In the genomic region with DNA sequence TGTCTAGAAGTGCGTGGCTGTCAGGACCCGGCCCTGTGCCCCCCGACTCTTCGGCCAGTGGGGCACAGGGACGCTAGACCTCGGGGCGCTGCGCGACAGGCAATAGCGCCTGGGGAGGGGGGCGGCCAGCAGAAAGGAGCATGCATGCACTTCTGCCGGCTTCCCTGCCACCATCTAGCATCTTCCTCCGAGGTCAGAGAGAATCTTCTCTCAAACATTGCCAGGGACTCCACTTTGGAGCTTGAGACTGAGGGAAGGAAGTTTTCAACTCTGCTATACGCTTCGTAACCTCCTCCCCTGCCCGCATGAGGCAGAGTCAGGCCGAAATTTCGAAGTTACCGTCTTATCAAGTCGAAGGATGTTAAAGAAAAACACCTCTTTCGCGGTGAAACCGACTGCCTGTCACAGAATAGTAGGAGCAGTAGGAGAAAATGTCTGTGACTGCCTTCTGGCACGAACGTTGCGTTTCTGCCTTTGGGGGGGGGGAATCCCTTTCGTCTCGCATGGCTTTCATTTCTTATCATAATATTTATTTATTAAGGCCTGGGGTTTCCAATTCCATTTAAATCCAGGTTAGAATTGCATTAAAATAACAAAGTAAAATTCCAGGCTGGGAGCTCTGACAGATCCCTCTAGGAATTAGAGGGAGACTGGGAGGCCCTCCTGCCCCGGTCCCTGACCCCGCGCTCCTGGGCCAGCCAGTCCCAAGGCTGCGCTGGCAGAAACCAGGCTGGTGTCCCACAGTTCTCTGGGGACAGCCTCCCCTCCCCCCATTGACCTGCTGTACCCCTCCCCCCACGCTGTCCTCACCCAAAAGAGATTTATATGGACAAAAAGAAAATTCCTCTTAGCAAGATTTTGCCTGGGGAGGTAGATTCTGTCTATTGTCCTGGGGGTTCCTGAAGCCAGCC, we compare ENCODE assay signal across 8 mouse cellular contexts. TPM values are rescaled to one million over a fixed set of nuclear protein-coding genes. Genes with fewer than 3 reads are reported as not detected.
DNase-seq lines count a peak whose midpoint lies in the region; ATAC-seq and TF ChIP-seq lines count a peak whose summit lies in the region.

No protein-coding gene starts in this region.

- peaks cover 53% of the 10 kb centered on the region for H3K27me3 ChIP-seq in lung, embryonic 14.5 days (ENCODE audit: insufficient read depth, low read length)
- peaks cover 2% of the 10 kb centered on the region; the same call in 1 of the 2 replicates for H3K27me3 ChIP-seq in embryonic facial prominence, embryonic 11.5 days (ENCODE audit: control insufficient read depth, insufficient read depth, low read length)
- H3K27me3 ChIP-seq in intestine, postnatal 0 days (replicated peaks; ENCODE audit: control insufficient read depth, insufficient read depth, low read length): peaks cover 47% of the 10 kb centered on the region
- no peaks in the 10 kb centered on the region; the same call in 1 of the 2 replicates for H3K27me3 ChIP-seq in neural tube, embryonic 15.5 days (replicated peaks)

- no peak overlapping the region for H3K27ac ChIP-seq in lung, embryonic 14.5 days (ENCODE audit: low read depth)
- peak overlapping the region; percentile 95 for H3K27ac ChIP-seq in embryonic facial prominence, embryonic 11.5 days (replicated peaks; ENCODE audit: low read depth, low read length)
- no peak overlapping the region for H3K27ac ChIP-seq in intestine, postnatal 0 days (ENCODE audit: low read depth, low read length)
- peak overlapping the region; percentile 88 for H3K27ac ChIP-seq in neural tube, embryonic 15.5 days (replicated peaks)

- no peaks in the 10 kb centered on the region for H3K36me3 ChIP-seq in lung, embryonic 14.5 days (ENCODE audit: insufficient read depth)
- H3K36me3 ChIP-seq in embryonic facial prominence, embryonic 11.5 days (replicated peaks; ENCODE audit: control insufficient read depth, insufficient read depth, low read depth, low read length): no peaks in the 10 kb centered on the region
- H3K36me3 ChIP-seq in intestine, postnatal 0 days (ENCODE audit: control insufficient read depth, insufficient read depth): no peaks in the 10 kb centered on the region
- no peaks in the 10 kb centered on the region for H3K36me3 ChIP-seq in neural tube, embryonic 15.5 days

- DNase-seq in lung, embryonic 14.5 days: peak; percentile 52
- no peak for DNase-seq in lung, adult 18-20 months
- DNase-seq in embryonic facial prominence, embryonic 11.5 days (ENCODE audit: low spot score): peak; percentile 62
- DNase-seq in right cerebral cortex, postnatal 36 days (ENCODE audit: low spot score in 2 of 2): no peak
- DNase-seq in gastrocnemius, postnatal 4 days (ENCODE audit: low spot score in 2 of 2): no peak
- no peak for DNase-seq in layer of hippocampus, postnatal 36 days

- WGBS in lung, embryonic 14.5 days: under 1% methylated on average over 33 of the region's 33 CpGs
- WGBS in embryonic facial prominence, embryonic 11.5 days: under 1% methylated on average over 33 of the region's 33 CpGs
- 5% methylated on average over 33 of the region's 33 CpGs for WGBS in intestine, postnatal 0 days
- 1% methylated on average over 31 of the region's 33 CpGs for WGBS in neural tube, embryonic 15.5 days

- peak overlapping the region; percentile 66 for H3K9ac ChIP-seq in lung, embryonic 14.5 days
- peak overlapping the region; percentile 87 for H3K9ac ChIP-seq in embryonic facial prominence, embryonic 11.5 days (replicated peaks; ENCODE audit: low read length)
- peak overlapping the region; percentile 12; the same call in 1 of the 2 replicates for H3K9ac ChIP-seq in intestine, postnatal 0 days (ENCODE audit: low read depth, low read length)
- peak overlapping the region; percentile 74 for H3K9ac ChIP-seq in neural tube, embryonic 15.5 days (replicated peaks)

- H3K4me3 ChIP-seq in lung, embryonic 14.5 days (ENCODE audit: low read depth, low read length): peak overlapping the region; percentile 59
- peak overlapping the region; percentile 79 for H3K4me3 ChIP-seq in embryonic facial prominence, embryonic 11.5 days (ENCODE audit: low read depth, low read length)
- H3K4me3 ChIP-seq in intestine, postnatal 0 days (ENCODE audit: low read depth, low read length): peak overlapping the region; percentile 62
- peak overlapping the region; percentile 70 for H3K4me3 ChIP-seq in neural tube, embryonic 15.5 days (replicated peaks)

- ATAC-seq in lung, embryonic 14.5 days (ENCODE audit: insufficient read depth): no peak
- ATAC-seq in embryonic facial prominence, embryonic 11.5 days (replicated peaks; ENCODE audit: insufficient number of reproducible peaks, low FRiP score, low TSS enrichment, low read depth): no peak
- ATAC-seq in intestine, postnatal 0 days: no peak
- no peak for ATAC-seq in neural tube, embryonic 15.5 days (ENCODE audit: low FRiP score)

- TF ChIP-seq CTCF in lung, embryonic 14.5 days (IDR thresholded peaks at IDR 0.05; ENCODE audit: low read depth): no peak
- TF ChIP-seq CTCF in intestine, postnatal 0 days (IDR thresholded peaks at IDR 0.05; ENCODE audit: low read depth): no peak

- peak overlapping the region; percentile 99 for H3K4me2 ChIP-seq in lung, embryonic 14.5 days
- peak overlapping the region; percentile 97 for H3K4me2 ChIP-seq in embryonic facial prominence, embryonic 11.5 days (ENCODE audit: low read depth, low read length)
- H3K4me2 ChIP-seq in intestine, postnatal 0 days (replicated peaks; ENCODE audit: low read depth): peak overlapping the region; percentile 98
- peak overlapping the region; percentile 80 for H3K4me2 ChIP-seq in neural tube, embryonic 15.5 days

- H3K4me1 ChIP-seq in lung, embryonic 14.5 days (ENCODE audit: insufficient read depth): peaks cover 19% of the 10 kb centered on the region
- peaks cover 36% of the 10 kb centered on the region for H3K4me1 ChIP-seq in embryonic facial prominence, embryonic 11.5 days (ENCODE audit: control insufficient read depth, insufficient read depth, low read length)
- no peaks in the 10 kb centered on the region; the same call in 1 of the 2 replicates for H3K4me1 ChIP-seq in intestine, postnatal 0 days (replicated peaks; ENCODE audit: control insufficient read depth, insufficient read depth, low read length)
- H3K4me1 ChIP-seq in neural tube, embryonic 15.5 days: peaks cover 60% of the 10 kb centered on the region

- H3K9me3 ChIP-seq in lung, embryonic 14.5 days (ENCODE audit: low read depth, low read length): no peaks in the 10 kb centered on the region
- no peaks in the 10 kb centered on the region for H3K9me3 ChIP-seq in embryonic facial prominence, embryonic 11.5 days (replicated peaks; ENCODE audit: control insufficient read depth, low read length)
- no peaks in the 10 kb centered on the region for H3K9me3 ChIP-seq in intestine, postnatal 0 days (ENCODE audit: control insufficient read depth)
- no peaks in the 10 kb centered on the region for H3K9me3 ChIP-seq in neural tube, embryonic 15.5 days (replicated peaks)

RNA-seq across cellular contexts. Expression of a gene that starts 1.0 kb away (rescaled TPM):
- 2.2 and 2.5 TPM in 2 replicates for polyA plus RNA-seq in lung, embryonic 14.5 days (2014; fragmentation: Nextera tagmentation; extraction: Ambion mirVana)
- 8.6 and 10.3 TPM in 2 replicates for polyA plus RNA-seq in embryonic facial prominence, embryonic 11.5 days (2014; fragmentation: Nextera tagmentation; extraction: Ambion mirVana)
- polyA plus RNA-seq in intestine, postnatal 0 days (2015; fragmentation: Nextera tagmentation; extraction: Ambion mirVana): 0.57 and 0.60 TPM in 2 replicates
- polyA plus RNA-seq in neural tube, embryonic 15.5 days (2015; fragmentation: Nextera tagmentation; extraction: Ambion mirVana): 3.6 and 4.6 TPM in 2 replicates
- total RNA-seq in gastrocnemius, postnatal 4 days (2021): 1 to 10 TPM; 1.6 to 2.4 TPM
- total RNA-seq in layer of hippocampus, postnatal 36 days (2021): 1 to 10 TPM in 1 of 2 experiments, under 1 TPM in 1; 0.96 to 1.0 TPM

RNA-seq across cellular contexts. Expression of a gene that starts 34.0 kb away (rescaled TPM):
- polyA plus RNA-seq in lung, embryonic 14.5 days (2014; fragmentation: Nextera tagmentation; extraction: Ambion mirVana): 36.0 and 45.4 TPM in 2 replicates
- 26.8 and 28.3 TPM in 2 replicates for polyA plus RNA-seq in embryonic facial prominence, embryonic 11.5 days (2014; fragmentation: Nextera tagmentation; extraction: Ambion mirVana)
- polyA plus RNA-seq in intestine, postnatal 0 days (2015; fragmentation: Nextera tagmentation; extraction: Ambion mirVana): 10.6 and 11.6 TPM in 2 replicates
- 41.5 and 43.8 TPM in 2 replicates for polyA plus RNA-seq in neural tube, embryonic 15.5 days (2015; fragmentation: Nextera tagmentation; extraction: Ambion mirVana)
- 10 to 100 TPM; 31.7 to 38.2 TPM for total RNA-seq in gastrocnemius, postnatal 4 days (2021)
- total RNA-seq in layer of hippocampus, postnatal 36 days (2021): 100 to 1,000 TPM; 101 to 112 TPM

Comparison
In these comparisons a context has a peak if more than half of its experiments do, and no peak if none do; other contexts are left out.
1. DNase-seq: peak in lung, embryonic 14.5 days (single experiment) and embryonic facial prominence, embryonic 11.5 days (single experiment); none in lung, adult 18-20 months (0 of 2), right cerebral cortex, postnatal 36 days (0 of 2), gastrocnemius, postnatal 4 days (0 of 2) and layer of hippocampus, postnatal 36 days (0 of 2).
2. H3K27ac ChIP-seq: peak in embryonic facial prominence, embryonic 11.5 days (single experiment) and neural tube, embryonic 15.5 days (single experiment); none in lung, embryonic 14.5 days (single experiment) and intestine, postnatal 0 days (single experiment).
3. H3K9ac ChIP-seq: peak in every context shown above with its lines; median percentile 87 in embryonic facial prominence, embryonic 11.5 days; 74 in neural tube, embryonic 15.5 days; 66 in lung, embryonic 14.5 days; 12 in intestine, postnatal 0 days.
4. Peak in every context shown above with its lines, with median percentiles within 50 percentile points of each other: H3K4me2 ChIP-seq and H3K4me3 ChIP-seq.